Mouse (Mus musculus): ENCODE results near the gene Clec10a.
A peak's percentile ranks its signal among the peaks of the same experiment; 100 is the strongest.
"Not testable (repeated sequence)": the region's sequence is repeated elsewhere in the genome, so short reads cannot be mapped to it uniquely, and the experiment has no call there.

Gene Clec10a

GRCm38 (mm10) chr11:70155897-70156296 is at the start of gene Clec10a:
Clec10a (plus strand) TSS chr11:70156197.
- not testable (repeated sequence) for DNase-seq (ENCODE audit: low spot score)

GRCm38 (mm10) chr11:70107085-70107484 is 48.9 kb upstream of the Clec10a start:
- DNase-seq (ENCODE audit: low spot score), result no peak

- DNase-seq (ENCODE audit: low spot score), result peak; percentile 31
Observed at GRCm38 (mm10) chr11:70110146-70110545, 45.9 kb upstream of the Clec10a start.

- DNase-seq (ENCODE audit: low spot score), result no peak
Observed at GRCm38 (mm10) chr11:70114562-70114961, 41.4 kb upstream of the Clec10a start.

- DNase-seq (ENCODE audit: low spot score), result no peak
Observed at GRCm38 (mm10) chr11:70115901-70116300, 40.1 kb upstream of the Clec10a start.

GRCm38 (mm10) chr11:70129926-70130379 is 26.0 kb upstream of the Clec10a start, which contains the start of gene Mgl2:
Mgl2 (plus strand) TSS chr11:70130329.
- no peak for DNase-seq (ENCODE audit: low spot score)

- not testable (repeated sequence) for DNase-seq (ENCODE audit: low spot score)
Observed at GRCm38 (mm10) chr11:70135001-70135400, 21.0 kb upstream of the Clec10a start.

GRCm38 (mm10) chr11:70135925-70136324 is 20.1 kb upstream of the Clec10a start:
- not testable (repeated sequence) for DNase-seq (ENCODE audit: low spot score)

GRCm38 (mm10) chr11:70139171-70139570 is 16.8 kb upstream of the Clec10a start:
- DNase-seq (ENCODE audit: low spot score), result no peak

GRCm38 (mm10) chr11:70151072-70151471 is 4.9 kb upstream of the Clec10a start:
- DNase-seq (ENCODE audit: low spot score), result peak; percentile 5

GRCm38 (mm10) chr11:70162336-70162735 is 6.3 kb downstream of the Clec10a start:
- DNase-seq (ENCODE audit: low spot score), result no peak

- DNase-seq (ENCODE audit: low spot score), result no peak
Observed at GRCm38 (mm10) chr11:70165972-70166921, 10.2 kb downstream of the Clec10a start.

- no peak for DNase-seq (ENCODE audit: low spot score)
Observed at GRCm38 (mm10) chr11:70168136-70168535, 12.1 kb downstream of the Clec10a start.

GRCm38 (mm10) chr11:70169471-70169870 is 13.5 kb downstream of the Clec10a start:
- DNase-seq (ENCODE audit: low spot score), result not testable (repeated sequence)

- no peak for DNase-seq (ENCODE audit: low spot score)
Observed at GRCm38 (mm10) chr11:70170291-70170690, 14.3 kb downstream of the Clec10a start.

GRCm38 (mm10) chr11:70171181-70171580 is 15.2 kb downstream of the Clec10a start:
- DNase-seq (ENCODE audit: low spot score), result no peak

GRCm38 (mm10) chr11:70171847-70172246 is 15.8 kb downstream of the Clec10a start:
- DNase-seq (ENCODE audit: low spot score), result peak; percentile 52

GRCm38 (mm10) chr11:70172298-70172697 is 16.3 kb downstream of the Clec10a start:
- DNase-seq (ENCODE audit: low spot score), result peak; percentile 6

GRCm38 (mm10) chr11:70174491-70174890 is 18.5 kb downstream of the Clec10a start:
- DNase-seq (ENCODE audit: low spot score), result no peak

- no peak for DNase-seq (ENCODE audit: low spot score)
Observed at GRCm38 (mm10) chr11:70177647-70178046, 21.6 kb downstream of the Clec10a start.

GRCm38 (mm10) chr11:70178311-70178710 is 22.3 kb downstream of the Clec10a start:
- DNase-seq (ENCODE audit: low spot score), result no peak

GRCm38 (mm10) chr11:70178756-70179155 is 22.8 kb downstream of the Clec10a start:
- DNase-seq (ENCODE audit: low spot score), result no peak

GRCm38 (mm10) chr11:70179401-70179800 is 23.4 kb downstream of the Clec10a start:
- DNase-seq (ENCODE audit: low spot score), result no peak

Data from c-Kit-positive CD71-positive TER-119-positive erythroid progenitor cells, embryonic 14.5 days (primary cell).